Mouse (Mus musculus) hindbrain, embryonic 16.5 days (tissue): ENCODE data around the gene Fbxw5. TPM values are rescaled to one million over a fixed set of nuclear protein-coding genes. Genes with fewer than 3 reads are reported as not detected.
A peak's percentile ranks its signal among the peaks of the same experiment; 100 is the strongest.

Source experiments
- ATAC-seq: fragments of 200-750 bp; cut with Nextera tagmentation; 2 replicates; pipeline ENCODE4 v1.8.0; 2017; ENCODE audit warnings: moderate TSS enrichment, moderate library complexity
- H3K27ac ChIP-seq: fragments of 300-500 bp; sonication (generic); 2 replicates; pipeline ENCODE4 v1.5.1; 2014; ENCODE audit warnings: low read depth, mild to moderate bottlenecking, control low read depth, low read length, moderate library complexity
- H3K27me3 ChIP-seq: fragments of 300-500 bp; sonication (generic); replicated peaks from 2 replicates; pipeline ENCODE4 v1.6.1; 2014; ENCODE audit warnings: low read length; ENCODE audit not compliant: control insufficient read depth, insufficient read depth
- H3K36me3 ChIP-seq: fragments of 300-500 bp; sonication (generic); 2 replicates; pipeline ENCODE4 v1.6.1; 2014; ENCODE audit warnings: mild to moderate bottlenecking, low read length, moderate library complexity, mixed read lengths; ENCODE audit not compliant: control insufficient read depth, insufficient read depth
- H3K4me1 ChIP-seq: fragments of 300-500 bp; sonication (generic); 2 replicates; pipeline ENCODE4 v1.6.1; 2014; ENCODE audit warnings: low read depth, low read length; ENCODE audit not compliant: control insufficient read depth, insufficient read depth
- H3K4me2 ChIP-seq: fragments of 300-500 bp; sonication (generic); 2 replicates; pipeline ENCODE4 v1.6.1; 2014; ENCODE audit warnings: mild to moderate bottlenecking, low read length, control low read depth, moderate library complexity
- H3K4me3 ChIP-seq: fragments of 300-500 bp; sonication (generic); 2 replicates; pipeline ENCODE4 v1.5.1; 2014; ENCODE audit warnings: mild to moderate bottlenecking, low read length, control low read depth, moderate library complexity
- H3K9ac ChIP-seq: fragments of 300-500 bp; sonication (generic); 2 replicates; pipeline ENCODE4 v1.6.1; 2014; ENCODE audit warnings: low read depth, mild to moderate bottlenecking, control low read depth, low read length, moderate library complexity
- H3K9me3 ChIP-seq: fragments of 300-500 bp; sonication (generic); 2 replicates; pipeline ENCODE4 v1.6.1; 2014; ENCODE audit warnings: mild to moderate bottlenecking, low read length, moderate library complexity; ENCODE audit not compliant: control insufficient read depth
- WGBS: fragments of 180-500 bp; shearing (Covaris S2); extraction: QIAGEN DNeasy Blood & Tissue Kit; methylation state at CpG from one replicate; pipeline ENCODE4 v1.1.7; 2014; 5-methylcytosine and 5-hydroxymethylcytosine counted together
- polyA plus RNA-seq: library from polyadenylated mRNA; unstranded; fragments of >200 nt; fragmentation: Nextera tagmentation; extraction: Ambion mirVana; gene quantifications from 2 replicates; pipeline ENCODE4 v1.2.1, GENCODE M21; 2015

Fbxw5 gene
- polyA plus RNA-seq, 1 experiment from 2014 or later, result 136 TPM

GRCm38 (mm10) chr2:25502726-25503125 is 2.2 kb downstream of the Fbxw5 start:
- ATAC-seq, result no peak
- no peak overlapping the region for H3K4me2 ChIP-seq
- 82% methylated on average over 3 of the region's 3 CpGs for WGBS

GRCm38 (mm10) chr2:25504538-25504937 is 4.0 kb downstream of the Fbxw5 start:
- Histone ChIP-seq H3K4me2 (no peak overlapping the region), H3K4me1 (peaks cover 14% of the 10 kb centered on the region), H3K27ac (no peak overlapping the region), H3K36me3 (peaks cover 22% of the 10 kb centered on the region), H3K27me3 (no peaks in the 10 kb centered on the region), H3K9me3 (no peaks in the 10 kb centered on the region), H3K4me3 (no peak overlapping the region), H3K9ac (no peak overlapping the region)
- no peak for ATAC-seq
- WGBS, result 95% methylated on average over 19 of the region's 19 CpGs

More at GRCm38 (mm10) chr2:25502726-25503125, 2.2 kb downstream of the Fbxw5 start:
- no peak overlapping the region for H3K9ac ChIP-seq
- H3K9me3 ChIP-seq, result no peaks in the 10 kb centered on the region
- no peaks in the 10 kb centered on the region for H3K27me3 ChIP-seq
- H3K4me3 ChIP-seq, result no peak overlapping the region
- no peak overlapping the region for H3K27ac ChIP-seq
- H3K4me1 ChIP-seq, result peaks cover 14% of the 10 kb centered on the region
- peaks cover 22% of the 10 kb centered on the region for H3K36me3 ChIP-seq

GRCm38 (mm10) chr2:25505000-25505399 is 4.5 kb downstream of the Fbxw5 start:
- Histone ChIP-seq H3K4me3 (no peak overlapping the region), H3K27me3 (no peaks in the 10 kb centered on the region), H3K4me2 (no peak overlapping the region), H3K4me1 (peaks cover 13% of the 10 kb centered on the region), H3K36me3 (peaks cover 22% of the 10 kb centered on the region), H3K9ac (no peak overlapping the region), H3K27ac (no peak overlapping the region), H3K9me3 (no peaks in the 10 kb centered on the region)
- 89% methylated on average over 1 of the region's 1 CpGs for WGBS
- ATAC-seq, result no peak

- Histone ChIP-seq H3K27me3 (no peaks in the 10 kb centered on the region), H3K9ac (no peak overlapping the region), H3K27ac (no peak overlapping the region), H3K4me1 (peaks cover 10% of the 10 kb centered on the region), H3K9me3 (no peaks in the 10 kb centered on the region), H3K4me2 (no peak overlapping the region), H3K36me3 (peaks cover 22% of the 10 kb centered on the region), H3K4me3 (no peak overlapping the region)
- 97% methylated on average over 4 of the region's 4 CpGs for WGBS
- ATAC-seq, result no peak
Measured at GRCm38 (mm10) chr2:25505860-25506259, 5.3 kb downstream of the Fbxw5 start.

GRCm38 (mm10) chr2:25506964-25507363 is 6.4 kb downstream of the Fbxw5 start:
- no peak overlapping the region for H3K9ac ChIP-seq
- no peaks in the 10 kb centered on the region for H3K9me3 ChIP-seq
- H3K4me1 ChIP-seq, result peaks cover 3% of the 10 kb centered on the region
- H3K27me3 ChIP-seq, result no peaks in the 10 kb centered on the region
- H3K4me3 ChIP-seq, result no peak overlapping the region
- peaks cover 22% of the 10 kb centered on the region for H3K36me3 ChIP-seq
- 35% methylated on average over 5 of the region's 5 CpGs for WGBS
- H3K4me2 ChIP-seq, result no peak overlapping the region
- H3K27ac ChIP-seq, result no peak overlapping the region
- ATAC-seq, result no peak

- 72% methylated on average over 3 of the region's 3 CpGs for WGBS
Measured at GRCm38 (mm10) chr2:25509912-25510311, 9.4 kb downstream of the Fbxw5 start.

GRCm38 (mm10) chr2:25526510-25527302 is 26.2 kb downstream of the Fbxw5 start:
- no peak overlapping the region for H3K9ac ChIP-seq
- no peak overlapping the region for H3K27ac ChIP-seq
- H3K4me2 ChIP-seq, result no peak overlapping the region
- 92% methylated on average over 9 of the region's 9 CpGs for WGBS
- H3K9me3 ChIP-seq, result no peaks in the 10 kb centered on the region
- peaks cover 26% of the 10 kb centered on the region for H3K36me3 ChIP-seq
- no peaks in the 10 kb centered on the region for H3K27me3 ChIP-seq
- ATAC-seq, result no peak
- no peak overlapping the region for H3K4me3 ChIP-seq
- H3K4me1 ChIP-seq, result no peaks in the 10 kb centered on the region

More at GRCm38 (mm10) chr2:25509912-25510311, 9.4 kb downstream of the Fbxw5 start:
- no peak overlapping the region for H3K9ac ChIP-seq
- H3K4me1 ChIP-seq, result no peaks in the 10 kb centered on the region
- H3K27me3 ChIP-seq, result no peaks in the 10 kb centered on the region
- H3K27ac ChIP-seq, result no peak overlapping the region
- H3K4me2 ChIP-seq, result no peak overlapping the region
- no peak for ATAC-seq
- H3K36me3 ChIP-seq, result peaks cover 11% of the 10 kb centered on the region
- no peaks in the 10 kb centered on the region for H3K9me3 ChIP-seq
- no peak overlapping the region for H3K4me3 ChIP-seq

GRCm38 (mm10) chr2:25533707-25534106 is 33.2 kb downstream of the Fbxw5 start:
- H3K27ac ChIP-seq, result no peak overlapping the region
- no peaks in the 10 kb centered on the region for H3K4me1 ChIP-seq
- peaks cover 5% of the 10 kb centered on the region; the same call in 1 of the 2 replicates for H3K36me3 ChIP-seq

GRCm38 (mm10) chr2:25534178-25534865 is 33.8 kb downstream of the Fbxw5 start:
- no peaks in the 10 kb centered on the region for H3K4me1 ChIP-seq
- ATAC-seq, result peak; percentile 70; the same call in 1 of the 2 replicates
- H3K4me3 ChIP-seq, result no peak overlapping the region
- no peaks in the 10 kb centered on the region for H3K9me3 ChIP-seq
- H3K27ac ChIP-seq, result no peak overlapping the region
- 96% methylated on average over 3 of the region's 3 CpGs for WGBS
- H3K36me3 ChIP-seq, result peaks cover 4% of the 10 kb centered on the region; the same call in 1 of the 2 replicates
- no peak overlapping the region for H3K4me2 ChIP-seq
- H3K9ac ChIP-seq, result no peak overlapping the region
- H3K27me3 ChIP-seq, result no peaks in the 10 kb centered on the region

More at GRCm38 (mm10) chr2:25533707-25534106, 33.2 kb downstream of the Fbxw5 start:
- 92% methylated on average over 2 of the region's 2 CpGs for WGBS
- no peak for ATAC-seq
- H3K27me3 ChIP-seq, result no peaks in the 10 kb centered on the region
- no peak overlapping the region for H3K9ac ChIP-seq
- no peaks in the 10 kb centered on the region for H3K9me3 ChIP-seq
- no peak overlapping the region for H3K4me3 ChIP-seq
- H3K4me2 ChIP-seq, result no peak overlapping the region
